12 mouse cellular contexts compared by ENCODE assay signal in genomic region chr15:79409077-79409573, GRCm38 (mm10). TPM values are rescaled to one million over a fixed set of nuclear protein-coding genes. Genes with fewer than 3 reads are reported as not detected.
DNase-seq lines count a peak whose midpoint lies in the region; ATAC-seq and TF ChIP-seq lines count a peak whose summit lies in the region.
"Had no signal": no experiment of that assay in that cellular context is flagged by ENCODE, and none has a peak within 500 bp of the region (broad histone marks: within the 10 kb centered on the region; RNA-seq: fewer than 3 reads in every experiment).

No protein-coding gene starts in this region.

- no peak for TF ChIP-seq CTCF in bone marrow macrophage, adult 2 months (IDR thresholded peaks at IDR 0.05; ENCODE audit: low read depth, low read length)

- H3K4me3 ChIP-seq in heart, embryonic 13.5 days: no peak overlapping the region
- H3K4me3 ChIP-seq in lung, embryonic 16.5 days (ENCODE audit: low read length): no peak overlapping the region
- H3K4me3 ChIP-seq in bone marrow macrophage, adult 2 months (ENCODE audit: insufficient read depth, low read length): peak overlapping the region; percentile 44

- H3K27me3 ChIP-seq in heart, embryonic 13.5 days (replicated peaks): no peaks in the 10 kb centered on the region
- H3K27me3 ChIP-seq in lung, embryonic 16.5 days (ENCODE audit: control insufficient read depth, insufficient read depth, low read depth, low read length): no peaks in the 10 kb centered on the region

- H3K4me2 ChIP-seq in heart, embryonic 13.5 days: no peak overlapping the region
- no peak overlapping the region for H3K4me2 ChIP-seq in lung, embryonic 16.5 days (ENCODE audit: low read depth, low read length)

- TF ChIP-seq POLR2A in bone marrow macrophage, adult 2 months (IDR thresholded peaks at IDR 0.05; ENCODE audit: borderline replicate concordance, low read depth, low read length): no peak

- WGBS in heart, embryonic 13.5 days: 77% methylated on average over 4 of the region's 4 CpGs
- whole genome bisulfite sequencing in lung, embryonic 16.5 days: 86% methylated on average over 4 of the region's 4 CpGs

- H3K9me3 ChIP-seq in heart, embryonic 13.5 days: no peaks in the 10 kb centered on the region
- 0 out of 2 replicates have a peak, but pooled peaks cover 4% of the 10 kb centered on the region for H3K9me3 ChIP-seq in lung, embryonic 16.5 days (ENCODE audit: control insufficient read depth, low read length)

- H3K36me3 ChIP-seq in heart, embryonic 13.5 days: no peaks in the 10 kb centered on the region
- H3K36me3 ChIP-seq in lung, embryonic 16.5 days (ENCODE audit: control insufficient read depth, insufficient read depth, low read length): no peaks in the 10 kb centered on the region

- peak; percentile 69; the same call in 1 of the 2 replicates for ATAC-seq in heart, embryonic 13.5 days (ENCODE audit: extremely low read depth, insufficient number of reproducible peaks, low FRiP score, low TSS enrichment)
- ATAC-seq in lung, embryonic 16.5 days (ENCODE audit: low read depth): peak; percentile 51; the same call in 1 of the 2 replicates
- peak; percentile 69 for ATAC-seq in megakaryocyte progenitor cell, adult 5-6 weeks (replicated peaks; ENCODE audit: poor library complexity)
- ATAC-seq in CD4-positive, CD25-positive, alpha-beta regulatory T cell, adult 4 months: no peak

- no peak for DNase-seq in heart, postnatal 10 days
- no peak for DNase-seq in lung, adult 18-20 months
- no peak for DNase-seq in B cell, adult 2 months
- DNase-seq: embryo, embryonic 11 days; kidney, postnatal 36 days; lung, postnatal 10 days; thymus, postnatal 4 days had no signal

- H3K4me1 ChIP-seq in heart, embryonic 13.5 days: peaks cover 29% of the 10 kb centered on the region
- no peaks in the 10 kb centered on the region; the same call in 1 of the 2 replicates for H3K4me1 ChIP-seq in lung, embryonic 16.5 days (replicated peaks; ENCODE audit: control insufficient read depth, insufficient read depth, low read length)
- H3K4me1 ChIP-seq in bone marrow macrophage, adult 2 months (ENCODE audit: control insufficient read depth, insufficient read depth, low read length): peaks cover 33% of the 10 kb centered on the region

- intact Hi-C loops in heart, postnatal 10 days (cut with DNase I): no loop called here

- peak overlapping the region; percentile 67 for H3K27ac ChIP-seq in heart, embryonic 13.5 days (replicated peaks)
- H3K27ac ChIP-seq in lung, embryonic 16.5 days (ENCODE audit: low read length): no peak overlapping the region
- H3K27ac ChIP-seq in bone marrow macrophage, adult 2 months (ENCODE audit: insufficient read depth, low read depth, low read length): peak overlapping the region; percentile 76

- H3K9ac ChIP-seq in heart, embryonic 13.5 days: no peak overlapping the region
- H3K9ac ChIP-seq in lung, embryonic 16.5 days (ENCODE audit: low read length): no peak overlapping the region

RNA-seq across cellular contexts. Expression of gene Tmem184b, which starts 5.8 kb away (rescaled TPM):
- polyA plus RNA-seq in heart, embryonic 13.5 days (2015; fragmentation: Nextera tagmentation; extraction: Ambion mirVana): 65.8 and 72.7 TPM in 2 replicates
- total RNA-seq in heart, postnatal 10 days (2021): 10 to 100 TPM; 59.2 to 67.8 TPM
- 71.1 and 78.2 TPM in 2 replicates for polyA plus RNA-seq in lung, embryonic 16.5 days (2015; fragmentation: Nextera tagmentation; extraction: Ambion mirVana)
- polyA plus RNA-seq in bone marrow macrophage, adult 2 months (2012; ENCODE audit: insufficient read depth, insufficient read length, missing spikeins): 48.1 and 51.2 TPM in 2 replicates
- 12.0 and 12.2 TPM in 2 replicates for total RNA-seq in megakaryocyte progenitor cell, adult 5-6 weeks (2015)
- 4.0 and 4.3 TPM in 2 replicates for total RNA-seq in megakaryocyte progenitor cell, adult 5-6 weeks (2017)
- polyA plus RNA-seq in CD4-positive, CD25-positive, alpha-beta regulatory T cell, adult 4 months (2017; shearing (Covaris generic)): 10 to 100 TPM in 1 of 2 experiments, 1 to 10 TPM in 1; 9.6 to 12.5 TPM

RNA-seq across cellular contexts. Expression of gene Csnk1e, which starts 46.2 kb away (rescaled TPM):
- 64.8 and 76.2 TPM in 2 replicates for polyA plus RNA-seq in heart, embryonic 13.5 days (2015; fragmentation: Nextera tagmentation; extraction: Ambion mirVana)
- total RNA-seq in heart, postnatal 10 days (2021): 10 to 100 TPM; 79.6 to 81.4 TPM
- polyA plus RNA-seq in lung, embryonic 16.5 days (2015; fragmentation: Nextera tagmentation; extraction: Ambion mirVana): 54.7 and 58.0 TPM in 2 replicates
- 60.7 and 61.8 TPM in 2 replicates for polyA plus RNA-seq in bone marrow macrophage, adult 2 months (2012; ENCODE audit: insufficient read depth, insufficient read length, missing spikeins)
- total RNA-seq in megakaryocyte progenitor cell, adult 5-6 weeks (2015): 32.0 and 45.6 TPM in 2 replicates
- 29.1 and 30.7 TPM in 2 replicates for total RNA-seq in megakaryocyte progenitor cell, adult 5-6 weeks (2017)
- 1 to 10 TPM; 3.1 to 6.2 TPM for polyA plus RNA-seq in CD4-positive, CD25-positive, alpha-beta regulatory T cell, adult 4 months (2017; shearing (Covaris generic))
